Mouse (Mus musculus) G1E-ER4 (cell line): Measurements from ENCODE around the gene Hba-a2. TPM values are rescaled to one million over a fixed set of nuclear protein-coding genes. Genes with fewer than 3 reads are reported as not detected.
A peak's percentile ranks its signal among the peaks of the same experiment; 100 is the strongest.
"Not testable (repeated sequence)": the region's sequence is repeated elsewhere in the genome, so short reads cannot be mapped to it uniquely, and the experiment has no call there.

Source experiments
- GATA1 ChIP-seq: IDR thresholded peaks from one replicate; pipeline ENCODE4 v1.8.0; 2012; ENCODE audit warnings: low read length, inconsistent platforms
- polyA plus RNA-seq: library from polyadenylated mRNA; stranded (reverse); fragments of >175 nt; gene quantifications from 2 replicates; pipeline ENCODE4 v1.2.3, GENCODE M21; 2012

Gene Hba-a2
- 2,838 and 3,812 TPM in 2 replicates for polyA plus RNA-seq

GRCm38 (mm10) chr11:32296203-32296602, at the start of gene Hba-a2:
Gene Hba-a2 (plus strand): TSS chr11:32296489.
- TF ChIP-seq GATA1 = not testable (repeated sequence)

- no peak for TF ChIP-seq GATA1
These were observed 49.2 kb upstream of the Hba-a2 start for GRCm38 (mm10) chr11:32247068-32247467.

- TF ChIP-seq GATA1 = no peak
These were observed 47.9 kb upstream of the Hba-a2 start for GRCm38 (mm10) chr11:32248350-32248749.

- peak; percentile 95 for TF ChIP-seq GATA1
These were observed 45.2 kb upstream of the Hba-a2 start for GRCm38 (mm10) chr11:32250880-32251763.

- no peak for TF ChIP-seq GATA1
These were observed 43.2 kb upstream of the Hba-a2 start for GRCm38 (mm10) chr11:32253121-32253520.

- TF ChIP-seq GATA1 = no peak
These were observed 40.1 kb upstream of the Hba-a2 start for GRCm38 (mm10) chr11:32256146-32256545.

GRCm38 (mm10) chr11:32256566-32256965, 39.7 kb upstream of the Hba-a2 start:
- no peak for TF ChIP-seq GATA1

- TF ChIP-seq GATA1 = no peak
These were observed 33.4 kb upstream of the Hba-a2 start for GRCm38 (mm10) chr11:32262674-32263415.

GRCm38 (mm10) chr11:32265117-32265738, 31.1 kb upstream of the Hba-a2 start:
- peak; percentile 39 for TF ChIP-seq GATA1

- TF ChIP-seq GATA1 = no peak
These were observed 30.1 kb upstream of the Hba-a2 start for GRCm38 (mm10) chr11:32266194-32266593.

- no peak for TF ChIP-seq GATA1
These were observed 29.5 kb upstream of the Hba-a2 start for GRCm38 (mm10) chr11:32266776-32267175.

GRCm38 (mm10) chr11:32267188-32267884, 29.0 kb upstream of the Hba-a2 start, which contains the start of gene Nprl3:
Gene Nprl3 (minus strand): TSS chr11:32267707.
- TF ChIP-seq GATA1 = no peak

GRCm38 (mm10) chr11:32267964-32268363, 28.3 kb upstream of the Hba-a2 start:
- no peak for TF ChIP-seq GATA1

- TF ChIP-seq GATA1 = no peak
These were observed 27.3 kb upstream of the Hba-a2 start for GRCm38 (mm10) chr11:32268952-32269351.

GRCm38 (mm10) chr11:32271178-32271577, 25.1 kb upstream of the Hba-a2 start:
- TF ChIP-seq GATA1 = no peak
